Mouse (Mus musculus) testis, postnatal 14 days (tissue): ENCODE measurements around the gene Araf.
"Not testable (repeated sequence)": the region's sequence is repeated elsewhere in the genome, so short reads cannot be mapped to it uniquely, and the experiment has no call there.

ENCODE experiments used
- DNase-seq: peaks from one replicate; pipeline ENCODE4 v3.0.0; 2021; ENCODE audit warnings: low spot score

Gene Araf

DNA sequence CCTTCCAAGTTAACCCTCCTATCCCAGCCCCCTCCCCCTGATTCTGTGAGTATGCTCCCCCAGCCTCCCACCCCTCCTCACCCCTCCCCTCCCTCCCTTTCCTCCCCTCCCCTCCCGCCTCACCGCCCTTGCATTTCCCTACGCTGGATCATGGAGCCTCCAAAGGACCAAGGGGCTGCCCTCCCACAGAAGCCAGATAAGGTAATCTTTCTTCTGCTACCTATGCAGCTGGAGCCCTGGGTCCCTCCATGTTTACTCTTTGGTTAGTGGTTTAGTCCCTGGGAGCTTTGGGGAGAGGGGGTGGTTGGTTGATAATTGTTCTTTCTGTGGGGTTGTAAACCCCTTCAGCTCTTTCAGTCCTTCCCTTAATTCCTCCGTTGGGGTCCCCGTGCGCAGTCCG lies at the start of gene Araf:
TSS of gene Araf (plus strand) at position 134 of the 400 bp plus-strand sequence.
- DNase-seq: no peak

DNA sequence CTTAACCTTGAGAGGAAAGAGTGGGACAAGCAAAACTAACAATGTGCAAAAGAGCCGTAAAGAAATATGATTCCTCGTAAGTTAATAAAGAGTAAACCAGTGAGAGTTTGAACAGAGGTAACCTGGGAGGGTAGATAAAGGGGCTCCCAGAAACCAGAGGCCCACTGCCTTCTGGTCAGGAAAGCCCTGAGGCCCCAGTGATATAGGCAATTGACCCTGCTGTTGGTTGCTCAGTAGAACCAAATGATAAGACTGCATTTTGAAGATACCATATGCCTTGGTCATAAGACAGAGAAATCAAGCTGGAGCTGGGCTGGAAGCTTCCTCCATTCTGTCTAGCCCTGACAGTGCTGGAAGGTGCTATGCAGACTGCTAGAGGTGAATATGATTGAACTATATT lies 48.8 kb upstream of the Araf start:
- no peak for DNase-seq

DNA sequence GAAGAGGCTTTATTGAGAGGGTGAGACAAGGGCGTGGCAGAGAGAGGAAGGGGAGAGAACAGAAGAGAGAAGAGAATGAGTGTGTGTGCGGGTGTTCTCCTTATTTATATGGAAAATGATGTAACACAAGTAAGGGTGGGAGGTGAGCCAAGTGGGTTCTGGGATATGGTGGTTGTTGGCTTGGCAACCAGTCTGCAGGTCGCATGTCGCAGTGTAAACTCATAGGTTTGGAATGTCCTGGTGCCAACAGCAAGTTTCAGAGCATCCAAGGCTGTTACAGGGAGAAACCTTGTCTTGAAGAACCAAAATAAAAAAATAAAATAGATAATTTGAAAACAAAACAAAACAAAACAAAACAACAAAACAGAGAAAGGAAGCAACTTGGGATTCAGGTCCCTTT lies 36.4 kb upstream of the Araf start:
- no peak for DNase-seq

DNA sequence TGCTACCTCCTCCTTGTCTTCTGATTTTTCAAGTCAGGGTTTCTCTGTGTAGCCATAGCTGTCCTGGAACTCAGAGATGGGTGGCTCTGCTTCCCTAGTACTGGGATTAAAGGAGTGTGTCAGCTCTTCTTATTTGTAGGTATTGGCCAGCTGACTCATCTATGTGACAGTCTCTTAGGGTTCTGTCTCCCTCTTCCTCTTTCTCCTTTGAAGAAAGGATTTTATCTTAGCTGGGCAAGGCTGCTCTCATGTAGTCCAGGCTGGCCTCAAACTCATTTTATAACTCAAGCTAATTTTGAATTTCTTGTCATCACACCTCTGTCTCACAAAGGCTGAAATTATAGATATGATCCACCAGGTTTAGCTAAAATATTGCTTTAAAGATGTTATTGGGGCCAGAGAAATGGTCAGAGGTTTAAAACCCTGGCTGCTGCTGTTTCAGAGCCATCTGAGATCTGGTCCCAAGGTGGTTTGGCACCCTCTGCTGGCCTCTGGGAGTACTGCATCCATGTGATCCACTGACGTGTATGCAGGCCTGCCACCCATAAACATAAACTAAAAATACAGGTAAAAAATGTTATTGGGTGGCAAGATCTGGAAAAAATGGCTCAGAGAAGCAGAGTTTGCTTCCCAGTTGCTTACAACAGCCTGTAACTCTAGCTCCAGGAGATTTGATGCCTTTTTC lies 26.8 kb upstream of the Araf start:
- DNase-seq: peak; percentile 49

DNA sequence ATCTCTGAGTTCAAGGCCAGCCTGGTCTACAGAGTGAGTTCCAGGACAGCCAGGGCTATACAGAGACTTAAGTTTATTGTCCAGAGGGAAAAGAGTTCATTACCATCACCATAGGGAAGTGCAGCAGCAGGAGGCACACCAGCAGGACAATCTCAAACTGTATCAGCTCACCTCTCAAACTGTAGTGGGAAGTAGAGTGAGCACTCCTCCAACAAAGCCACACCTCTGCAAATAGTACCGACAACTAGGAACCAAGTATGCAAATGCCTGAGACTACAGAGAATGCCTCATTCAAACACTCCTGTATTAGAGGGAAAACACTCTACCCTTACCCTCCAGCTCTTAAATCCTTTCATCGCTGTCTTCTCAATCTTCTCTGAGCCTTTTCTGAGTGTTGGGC lies 25.9 kb upstream of the Araf start:
- DNase-seq: no peak

DNA sequence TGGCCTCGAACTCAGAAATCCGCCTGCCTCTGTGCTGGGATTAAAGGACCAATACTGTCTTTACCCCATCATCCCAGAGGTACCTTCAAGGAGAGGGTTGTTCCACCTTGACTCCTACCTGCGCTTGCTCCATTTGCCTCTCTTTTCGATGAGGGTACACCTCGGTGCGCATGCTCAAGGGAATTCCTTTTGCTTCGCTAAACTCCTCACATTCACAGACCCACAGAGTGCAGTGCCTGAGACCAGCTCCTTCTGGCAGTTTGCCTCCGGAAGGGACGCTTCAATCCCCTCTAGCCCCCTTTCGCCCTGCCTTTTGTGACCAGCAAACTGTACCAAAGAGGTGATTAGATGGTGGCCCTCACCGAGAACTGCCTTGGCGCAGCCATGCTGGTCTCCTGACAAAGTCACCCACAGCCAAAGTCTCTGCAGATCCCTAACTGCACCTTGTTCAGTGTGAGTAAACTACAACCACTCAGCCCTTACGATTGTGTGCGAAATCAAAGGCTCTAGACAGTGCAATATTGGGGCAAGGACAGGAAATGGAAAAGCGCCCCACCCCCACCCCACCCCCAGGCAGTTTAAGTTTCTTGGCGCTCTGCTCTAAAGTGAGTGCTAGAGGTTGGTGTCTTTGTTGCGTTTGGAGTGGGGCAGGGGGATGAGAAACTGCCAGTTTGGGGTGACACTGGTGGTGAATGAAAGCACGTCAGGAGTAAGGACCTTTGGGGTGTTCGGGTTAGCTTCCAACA lies 22.2 kb upstream of the Araf start:
- DNase-seq: no peak

DNA sequence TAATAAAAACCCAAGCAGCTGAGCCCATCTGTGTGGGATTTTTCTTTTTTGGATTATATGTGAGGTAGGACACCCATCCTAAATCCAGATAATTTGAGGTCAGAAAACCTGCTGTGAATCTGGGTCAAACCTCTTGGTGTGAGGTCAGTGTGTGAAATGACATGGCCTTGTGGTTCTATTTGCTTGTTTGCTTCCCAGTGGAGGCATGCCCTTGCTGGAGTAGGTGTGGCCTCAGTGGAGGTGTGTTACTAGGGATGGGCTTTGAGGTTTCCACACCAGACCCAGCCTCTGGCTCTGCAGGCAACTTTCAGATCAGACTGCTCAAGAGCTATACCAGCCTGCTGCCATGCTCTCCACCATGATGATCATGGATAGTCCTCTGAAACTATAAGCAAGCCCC lies 20.0 kb upstream of the Araf start:
- DNase-seq: no peak

DNA sequence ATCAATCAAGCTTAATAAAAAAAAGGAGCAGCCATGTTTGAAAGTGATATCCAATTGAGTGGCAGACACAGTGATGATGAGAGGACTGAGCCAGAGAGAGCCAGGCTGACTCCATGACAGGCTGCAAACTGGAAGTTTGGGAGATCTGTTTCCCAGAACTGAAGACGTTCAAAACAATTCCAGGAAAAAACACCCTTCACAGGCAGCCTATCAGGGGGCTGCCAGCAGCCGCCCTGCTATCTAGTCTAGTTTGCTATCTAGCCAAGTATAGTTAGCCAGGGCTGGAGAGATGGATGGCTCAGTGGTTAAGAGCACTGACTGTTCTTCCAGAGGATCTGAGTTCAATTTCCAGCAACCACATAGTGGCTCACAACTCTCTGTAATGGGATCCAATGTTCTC lies 10.3 kb upstream of the Araf start:
- no peak for DNase-seq

DNA sequence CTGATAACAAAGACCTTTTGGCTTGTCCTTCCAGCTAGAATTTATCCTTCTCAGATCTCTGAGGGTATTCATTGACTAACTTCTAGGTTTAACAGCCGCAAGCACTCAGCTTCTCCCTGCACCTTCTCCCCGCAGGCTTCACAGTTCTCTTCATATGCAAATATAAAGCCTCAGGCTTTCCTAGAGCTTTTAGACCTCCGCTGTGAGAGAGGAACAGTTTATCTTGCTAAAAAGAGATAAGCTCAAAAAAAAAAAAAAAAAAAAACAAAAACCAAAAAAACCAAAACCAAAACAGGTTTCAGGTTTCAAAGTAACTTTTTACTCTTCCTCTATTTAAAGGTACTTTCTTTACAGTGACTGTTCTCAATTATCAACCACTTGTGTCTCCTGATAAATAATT lies 5.2 kb upstream of the Araf start:
- no peak for DNase-seq

DNA sequence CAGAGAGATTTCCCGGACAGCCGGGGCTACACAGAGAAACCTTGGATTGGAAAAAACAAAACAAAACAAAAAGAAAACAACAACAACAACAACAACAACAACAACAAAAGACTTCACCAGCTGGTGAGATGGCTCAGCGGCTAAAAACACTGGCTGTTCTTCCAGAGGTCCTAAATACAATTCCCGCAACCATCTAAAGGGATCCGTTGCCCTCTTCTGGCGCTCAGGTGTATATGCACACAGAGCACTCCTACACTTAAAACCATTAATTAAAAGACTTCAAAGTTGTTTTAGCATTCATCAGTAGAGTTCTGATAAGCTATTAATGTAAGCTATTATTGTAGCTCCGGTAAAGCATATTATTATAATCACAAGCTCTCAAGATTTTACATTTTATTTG lies 4.4 kb upstream of the Araf start:
- DNase-seq: no peak

DNA sequence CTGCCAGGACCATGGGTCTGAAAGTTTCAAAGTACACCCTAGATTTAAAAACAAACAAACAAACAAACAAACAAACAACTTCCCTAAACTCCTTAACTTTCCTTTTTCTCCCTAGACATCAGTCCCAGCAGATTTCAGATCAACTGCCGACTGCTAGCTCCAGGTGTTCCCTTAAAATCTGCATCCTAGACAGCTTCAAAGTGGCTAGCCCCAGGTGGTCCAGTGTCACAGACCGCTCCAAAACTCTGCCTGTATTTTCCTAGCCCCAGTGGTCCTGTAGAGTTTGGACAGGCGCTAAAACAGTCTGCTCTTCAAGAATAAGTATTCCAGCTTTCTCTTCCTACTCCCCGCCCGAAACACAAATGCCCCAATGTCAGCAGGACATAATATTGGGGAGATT lies 3.4 kb upstream of the Araf start:
- DNase-seq: no peak

DNA sequence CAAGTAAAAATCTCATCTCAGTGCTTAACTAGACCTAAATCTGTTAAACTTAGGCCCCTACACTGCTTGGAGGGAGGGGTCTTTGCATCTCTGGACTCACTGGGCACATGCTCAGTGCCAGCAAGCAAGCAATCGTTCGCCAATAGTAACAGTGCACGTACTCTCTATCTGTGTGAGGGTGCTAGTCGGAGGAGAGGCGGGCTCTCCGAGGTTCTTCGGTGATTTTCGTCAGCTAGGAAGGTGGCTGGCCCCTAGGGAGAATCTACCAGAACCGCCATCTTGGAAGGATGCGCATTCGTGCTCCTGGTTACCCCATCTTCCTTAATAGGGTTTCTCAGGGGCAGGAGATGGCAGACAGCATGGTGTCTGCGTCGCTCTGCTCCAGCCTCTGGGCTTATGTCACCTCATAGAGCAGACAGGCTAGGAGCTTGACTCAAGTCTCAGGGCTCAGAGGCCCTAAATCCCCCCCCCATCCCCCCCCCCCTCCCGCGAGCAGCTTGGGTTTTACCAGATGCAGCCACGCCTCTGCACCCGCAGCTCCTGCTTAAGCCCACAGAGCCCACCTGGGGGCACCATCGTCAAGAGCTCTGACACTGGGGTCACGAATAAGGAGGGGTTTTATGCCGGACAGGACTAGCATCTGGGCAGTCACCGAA lies 655 bp downstream of the Araf start:
- DNase-seq: peak; percentile 79

DNA sequence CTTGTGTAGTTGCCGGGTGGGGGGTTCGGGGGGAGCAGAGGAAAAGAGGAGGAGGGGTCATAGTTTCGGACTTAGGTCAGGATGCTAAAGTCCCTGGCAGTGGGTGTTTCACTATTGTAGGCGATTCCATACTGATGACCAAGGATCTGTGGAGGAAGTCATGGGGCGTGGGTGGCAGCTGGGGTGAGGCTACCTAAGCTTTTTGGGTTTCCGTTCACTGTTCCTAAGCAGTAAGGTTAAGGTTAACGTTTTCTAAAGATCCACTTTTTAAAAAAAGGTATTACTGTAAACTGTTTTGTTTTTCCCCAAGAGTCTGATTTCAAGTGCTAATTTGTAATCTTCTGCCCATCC lies 1.2 kb downstream of the Araf start:
- no peak for DNase-seq

DNA sequence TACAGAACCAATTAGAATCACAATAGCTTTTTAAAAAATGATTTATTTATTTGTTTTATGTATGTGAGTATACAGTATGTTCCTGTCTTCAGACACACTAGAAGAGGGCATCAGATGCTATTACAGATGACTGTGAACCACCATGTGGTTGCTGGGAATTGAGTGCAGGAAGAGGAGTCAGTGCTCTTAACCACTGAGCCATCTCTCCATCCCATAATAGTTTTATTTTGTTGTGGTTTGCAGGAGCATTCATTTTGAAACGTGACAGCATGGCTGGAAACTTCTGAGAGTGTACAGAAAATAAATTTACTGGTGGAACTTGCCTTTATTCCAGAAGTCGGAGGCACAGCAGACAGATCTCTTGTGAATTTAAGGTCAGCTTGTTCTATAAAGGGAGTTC lies 3.8 kb downstream of the Araf start:
- DNase-seq: no peak

DNA sequence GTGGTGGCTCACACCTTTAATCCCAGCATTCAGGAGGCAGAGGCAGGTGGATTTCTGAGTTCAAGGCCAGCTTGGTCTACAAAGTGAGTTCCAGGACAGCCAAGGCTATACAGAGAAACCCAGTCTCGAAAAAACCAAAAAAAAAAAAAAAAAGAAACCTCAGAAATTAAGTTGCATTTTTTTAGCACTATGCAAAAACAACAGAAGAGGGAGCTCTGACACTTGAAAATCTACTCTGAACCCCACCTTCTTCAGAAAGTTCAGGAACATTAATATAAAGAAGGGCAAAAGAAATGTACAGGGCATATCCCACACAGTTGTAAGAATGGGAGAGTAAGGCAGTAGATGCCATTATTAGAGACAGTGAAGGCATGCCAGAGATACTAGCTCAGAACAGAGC lies 6.7 kb downstream of the Araf start:
- not testable (repeated sequence) for DNase-seq

DNA sequence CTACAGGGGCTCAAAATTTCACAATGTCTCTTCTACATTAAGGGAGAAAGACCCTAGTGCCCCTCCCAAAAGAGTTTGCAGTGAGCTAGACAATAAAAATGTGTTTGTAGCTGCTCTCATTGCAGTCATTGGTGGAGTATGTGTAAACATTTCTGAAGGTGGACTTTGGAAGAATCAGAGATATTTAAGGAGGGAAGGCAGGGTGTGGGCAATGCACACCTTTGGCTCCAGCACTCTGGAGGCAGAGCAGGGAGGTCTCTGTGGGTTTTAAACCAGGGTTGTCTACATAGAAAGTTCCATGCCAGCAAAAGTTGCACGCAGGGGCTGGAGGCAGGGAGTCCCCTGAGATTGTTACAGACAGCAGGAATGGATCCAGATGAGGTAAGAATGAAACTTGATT lies 8.7 kb downstream of the Araf start:
- no peak for DNase-seq

DNA sequence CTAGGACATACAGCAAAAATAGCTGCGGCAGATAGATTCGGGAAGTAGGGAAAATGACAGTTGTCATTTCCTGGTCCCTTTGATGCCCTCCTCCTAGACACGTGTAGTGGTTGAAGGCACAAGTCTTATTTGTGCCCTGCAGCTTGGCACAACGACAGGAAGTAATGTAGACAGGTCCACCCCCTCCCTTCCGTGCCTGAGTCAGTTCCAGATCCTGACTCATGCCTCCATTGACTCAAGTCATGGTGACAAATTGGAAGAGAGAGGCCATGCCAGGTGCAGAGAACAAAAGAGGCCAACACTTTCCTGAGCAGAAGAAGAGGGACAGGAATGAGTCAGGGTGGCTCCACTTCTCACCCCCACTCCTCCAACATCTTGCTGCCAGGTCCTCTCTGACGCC lies 19.4 kb downstream of the Araf start:
- DNase-seq: no peak

DNA sequence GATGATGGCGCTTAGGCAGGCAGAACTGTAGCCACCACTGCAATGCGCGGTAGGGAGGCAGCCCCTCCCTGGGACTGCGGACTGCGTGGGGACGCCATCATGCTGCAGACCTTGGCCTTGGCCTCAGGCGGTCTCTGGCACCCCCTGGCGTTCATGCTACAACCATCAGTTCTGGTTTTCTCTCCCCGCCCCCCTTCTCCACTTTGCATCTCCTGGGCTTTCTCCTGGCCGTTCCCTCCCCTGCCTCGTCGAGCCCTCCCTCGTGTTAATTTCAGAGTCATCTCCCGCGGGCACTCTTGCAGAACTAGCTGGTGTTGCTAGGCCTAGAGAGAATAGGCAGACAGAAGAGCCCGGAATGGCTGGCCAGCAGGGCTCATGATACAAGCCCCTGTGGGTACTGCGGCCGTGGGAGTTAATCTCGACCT lies 21.6 kb downstream of the Araf start:
- peak; percentile 62 for DNase-seq

DNA sequence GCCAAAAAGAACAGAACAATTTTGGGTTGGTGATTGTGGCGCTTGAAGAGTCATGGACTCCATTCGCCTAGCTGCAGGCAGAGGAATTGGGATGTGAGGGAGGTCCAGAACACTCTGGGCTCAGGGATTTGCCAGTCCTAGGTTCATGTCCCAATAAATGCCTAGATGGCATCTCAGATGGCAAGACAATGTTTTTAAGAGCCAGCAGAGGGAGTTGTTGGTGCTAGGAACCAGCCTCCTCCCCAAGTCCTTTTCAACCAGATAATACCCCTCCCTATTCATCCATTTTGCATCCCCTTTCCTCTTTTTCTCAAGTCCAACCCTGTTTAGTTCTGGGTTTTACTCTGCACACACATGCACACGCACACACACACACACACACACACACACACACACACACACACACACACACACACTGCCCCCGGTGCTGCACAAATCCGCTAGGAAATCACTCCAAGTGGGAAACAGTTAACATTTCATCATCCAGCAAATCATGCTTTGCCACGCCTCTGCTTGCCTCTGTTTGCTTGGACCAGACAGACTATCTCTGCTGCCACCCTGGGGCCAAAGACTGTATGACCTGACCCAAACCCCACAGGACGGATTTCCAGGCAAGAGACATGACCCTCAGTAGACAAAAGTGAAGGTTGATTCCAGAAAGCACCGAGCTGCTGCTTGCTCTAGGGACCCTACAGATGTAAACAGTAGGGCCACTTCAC lies 22.3 kb downstream of the Araf start:
- peak; percentile 18 for DNase-seq

DNA sequence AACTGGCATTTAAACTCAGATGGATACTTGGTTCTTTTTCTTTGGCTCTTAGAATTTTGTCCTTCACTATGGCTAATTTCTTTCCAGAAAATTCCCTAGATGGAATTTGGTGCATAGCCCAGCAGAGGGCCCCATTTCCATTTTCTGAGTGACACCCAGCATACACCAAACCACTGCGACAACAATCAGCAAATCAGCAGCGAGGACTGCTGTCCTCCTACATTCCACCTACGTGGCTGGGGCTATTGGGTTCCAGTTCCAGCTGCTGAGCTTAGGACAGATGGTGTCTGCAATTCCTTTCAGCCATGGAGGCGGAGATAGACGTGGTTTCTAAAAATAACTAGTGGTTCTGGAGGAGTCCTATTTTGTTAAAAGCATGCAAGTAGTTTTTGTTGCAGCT lies 31.3 kb downstream of the Araf start:
- peak; percentile 37 for DNase-seq

DNA sequence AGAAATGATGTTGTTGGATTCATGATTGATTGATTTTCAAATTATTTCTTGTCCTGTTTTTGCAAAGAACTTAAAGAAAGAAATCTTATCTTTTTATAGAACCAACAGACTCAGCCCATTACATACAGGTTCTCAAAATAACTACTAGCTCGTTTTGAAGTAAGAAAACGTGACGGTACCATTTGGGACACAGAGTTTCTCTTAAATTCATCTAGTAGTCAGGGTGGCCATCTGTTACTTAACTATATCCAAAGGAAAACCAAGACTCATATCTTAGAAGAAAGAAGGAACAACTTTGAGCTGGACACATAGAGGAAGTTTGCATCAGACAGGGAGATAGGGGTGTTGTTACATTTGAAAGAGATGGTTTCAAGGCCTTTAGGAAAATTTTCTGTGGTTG lies 49.6 kb downstream of the Araf start:
- no peak for DNase-seq

DNA sequence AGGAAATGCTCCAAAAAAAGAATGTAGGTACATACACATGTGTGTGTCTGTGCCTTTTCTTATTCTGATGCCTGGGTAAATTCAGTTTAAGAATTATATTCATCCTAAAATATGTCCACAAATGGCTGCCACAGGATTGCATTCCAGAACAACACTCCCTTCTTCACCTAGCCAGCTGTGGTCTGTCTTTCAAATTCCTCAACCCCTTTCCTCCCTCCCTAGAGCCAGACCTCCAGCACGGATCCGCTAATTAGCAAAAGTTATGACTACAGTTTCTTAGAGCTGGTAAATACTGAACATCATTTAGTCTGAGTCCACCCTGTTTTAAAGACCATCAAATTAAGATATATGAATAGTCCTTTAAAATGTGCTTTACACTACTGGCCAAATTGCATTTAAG lies 50.2 kb downstream of the Araf start:
- DNase-seq: no peak
